Mouse (Mus musculus) adrenal gland, adult 10 weeks (tissue): ENCODE results near the gene Ids. TPM values are rescaled to one million over a fixed set of nuclear protein-coding genes. Genes with fewer than 3 reads are reported as not detected.

ENCODE experiments used
- polyA plus RNA-seq: library from polyadenylated mRNA; stranded (reverse); fragments of 350-450 nt; fragmentation: Illumina TruSeq; extraction: RNeasy Lipid Tissue Mini Kit (QIAGEN cat#74804); gene quantifications from one replicate; pipeline ENCODE4 v1.2.3, GENCODE M21; 2014; ENCODE audit warnings: low read depth, low replicate concordance

Ids gene
- polyA plus RNA-seq, result 112 TPM

GRCm38 (mm10) chrX:70364661-70365613 is at the start of gene Ids:
Ids (minus strand) TSS chrX:70365084.

DNA sequence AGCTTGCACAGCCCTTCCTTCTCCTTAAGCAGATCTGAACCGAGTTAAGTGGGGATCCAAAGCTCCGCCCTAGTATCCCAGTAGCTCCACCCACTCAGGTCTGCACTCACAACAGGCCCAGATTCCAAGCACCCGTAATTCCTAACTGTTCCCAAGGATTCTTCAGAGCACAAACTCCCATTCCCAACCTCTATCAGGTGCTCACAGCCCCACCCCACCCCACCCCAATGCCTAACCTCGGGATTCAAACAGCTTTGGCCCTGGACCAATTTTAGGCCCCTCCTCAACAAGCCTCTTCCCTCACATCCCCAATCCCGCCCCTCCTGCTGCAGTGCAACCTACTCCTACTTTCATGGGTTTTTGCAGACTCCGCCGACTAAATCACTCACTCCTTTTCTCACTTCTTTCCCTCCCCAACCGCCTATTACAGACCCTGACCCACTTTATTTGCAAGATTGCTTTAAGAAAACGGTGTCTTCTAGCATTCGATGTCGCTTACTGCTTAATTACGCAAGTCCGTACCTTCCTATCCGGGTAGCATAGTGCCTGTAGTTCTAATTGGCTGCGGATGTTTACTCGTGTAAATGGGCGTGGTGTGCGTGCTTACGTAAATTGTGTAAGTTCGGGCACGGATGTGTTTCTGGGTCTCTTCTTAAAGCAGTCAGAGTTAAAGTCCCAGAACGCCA is 20.5 kb upstream of the Ids start, which contains the start of gene 1110012L19Rik:
1110012L19Rik (plus strand) TSS at position 602 of the 686 bp plus-strand sequence.

Other genes starting within 250 kb of the Ids start
- 11.1 TPM for gene 1110012L19Rik, start 20.8 kb upstream of the Ids start, polyA plus RNA-seq
- gene Tmem185a, start 112.1 kb upstream of the Ids start, polyA plus RNA-seq, result 104 TPM